Mouse (Mus musculus) heart, postnatal 0 days (tissue): ENCODE measurements around the gene Samm50. TPM values are rescaled to one million over a fixed set of nuclear protein-coding genes. Genes with fewer than 3 reads are reported as not detected.
"Not testable (repeated sequence)": the region's sequence is repeated elsewhere in the genome, so short reads cannot be mapped to it uniquely, and the experiment has no call there.

ENCODE experiments used
- ATAC-seq: fragments of 200-750 bp; cut with Nextera tagmentation; 2 replicates; pipeline ENCODE4 v1.8.0; 2017; ENCODE audit warnings: low read depth, moderate number of reproducible peaks, moderate library complexity; ENCODE audit not compliant: insufficient read depth
- DNase-seq: peaks from one replicate; pipeline ENCODE4 v3.0.0-alpha.2; 2016; ENCODE audit warnings: low spot score
- H3K27ac ChIP-seq: fragments of 300-500 bp; sonication (generic); 2 replicates; pipeline ENCODE4 v1.5.1; 2014; ENCODE audit warnings: low read depth, mild to moderate bottlenecking
- H3K27me3 ChIP-seq: fragments of 300-500 bp; sonication (generic); 2 replicates; pipeline ENCODE4 v1.6.1; 2014; ENCODE audit warnings: low read length, mixed read lengths; ENCODE audit not compliant: control insufficient read depth, insufficient read depth
- H3K36me3 ChIP-seq: fragments of 300-500 bp; sonication (generic); replicated peaks from 2 replicates; pipeline ENCODE4 v1.6.1; 2014; ENCODE audit warnings: low read length, mixed read lengths; ENCODE audit not compliant: control insufficient read depth, insufficient read depth
- H3K4me1 ChIP-seq: fragments of 300-500 bp; sonication (generic); 2 replicates; pipeline ENCODE4 v1.6.1; 2014; ENCODE audit warnings: antibody characterized with exemption; ENCODE audit not compliant: control insufficient read depth, insufficient read depth
- H3K4me2 ChIP-seq: fragments of 300-500 bp; sonication (generic); 2 replicates; pipeline ENCODE4 v1.6.1; 2014; ENCODE audit warnings: low read depth, mild to moderate bottlenecking, low read length, moderate library complexity
- H3K4me3 ChIP-seq: fragments of 300-500 bp; sonication (generic); 2 replicates; pipeline ENCODE4 v1.5.1; 2014; ENCODE audit warnings: low read depth, low read length
- H3K9ac ChIP-seq: fragments of 300-500 bp; sonication (generic); replicated peaks from 2 replicates; pipeline ENCODE4 v1.6.1; 2014; ENCODE audit warnings: low read depth, low read length, mixed read lengths
- H3K9me3 ChIP-seq: fragments of 300-500 bp; sonication (generic); replicated peaks from 2 replicates; pipeline ENCODE4 v1.6.1; 2016; ENCODE audit warnings: low read length; ENCODE audit not compliant: control insufficient read depth
- CTCF ChIP-seq: IDR thresholded peaks from 2 replicates; pipeline ENCODE4 v1.5.1; 2016; ENCODE audit warnings: antibody characterized with exemption, control low read depth, low read depth
- EP300 ChIP-seq: IDR thresholded peaks from 2 replicates; pipeline ENCODE4 v1.6.1; 2016; ENCODE audit warnings: antibody characterized with exemption, low read depth
- WGBS: fragments of 180-500 bp; shearing (Covaris S2); extraction: QIAGEN DNeasy Blood & Tissue Kit; methylation state at CpG from one replicate; pipeline ENCODE4 v1.1.7; 2014; 5-methylcytosine and 5-hydroxymethylcytosine counted together
- polyA plus RNA-seq: library from polyadenylated mRNA; unstranded; fragments of >200 nt; fragmentation: Nextera tagmentation; extraction: Ambion mirVana; gene quantifications from 2 replicates; pipeline ENCODE4 v1.2.1, GENCODE M21; 2015
- total RNA-seq: library from RNA; depleted of rRNA; stranded (reverse); fragments of >200 nt; gene quantifications from 2 replicates; pipeline ENCODE4 v1.2.3, GENCODE M21; 2014; ENCODE audit warnings: low replicate concordance; rRNA removed

The Samm50 gene
- total RNA-seq = 34.1 and 42.4 TPM in 2 replicates
- polyA plus RNA-seq = 201 and 207 TPM in 2 replicates

GRCm38 (mm10) chr15:84192058-84192791, at the start of gene Samm50:
Samm50 (plus strand) TSS chr15:84192241.
- WGBS = 4% methylated on average over 48 of the region's 48 CpGs
- peak; percentile 99 for ATAC-seq
- peaks cover 17% of the 10 kb centered on the region for H3K36me3 ChIP-seq

GRCm38 (mm10) chr15:84156158-84156557, 35.9 kb upstream of the Samm50 start:
- WGBS = 63% methylated on average over 2 of the region's 2 CpGs
- no peak overlapping the region for H3K4me2 ChIP-seq
- no peaks in the 10 kb centered on the region for H3K9me3 ChIP-seq
- no peak overlapping the region for H3K27ac ChIP-seq
- no peaks in the 10 kb centered on the region for H3K27me3 ChIP-seq
- no peaks in the 10 kb centered on the region for H3K36me3 ChIP-seq
- TF ChIP-seq EP300 = no peak
- no peak for TF ChIP-seq CTCF
- H3K4me1 ChIP-seq = no peaks in the 10 kb centered on the region
- H3K9ac ChIP-seq = no peak overlapping the region
- ATAC-seq = no peak
- no peak for DNase-seq
- H3K4me3 ChIP-seq = no peak overlapping the region

More at GRCm38 (mm10) chr15:84192058-84192791, at the start of gene Samm50:
- DNase-seq = peak; percentile 95
- H3K9me3 ChIP-seq = no peaks in the 10 kb centered on the region
- H3K4me1 ChIP-seq = peaks cover 7% of the 10 kb centered on the region
- peak within 1 kb of the TSS; percentile 75 for H3K9ac ChIP-seq
- peak within 1 kb of the TSS; percentile 75 for H3K4me2 ChIP-seq
- no peaks in the 10 kb centered on the region for H3K27me3 ChIP-seq
- peak within 1 kb of the TSS; percentile 83 for H3K4me3 ChIP-seq
- TF ChIP-seq EP300 = no peak
- peak; percentile 26 for TF ChIP-seq CTCF
- peak within 1 kb of the TSS; percentile 96 for H3K27ac ChIP-seq

GRCm38 (mm10) chr15:84157530-84157929, 34.5 kb upstream of the Samm50 start:
- WGBS = 84% methylated on average over 6 of the region's 6 CpGs
- not testable (repeated sequence) for H3K4me3 ChIP-seq, DNase-seq, H3K9me3 ChIP-seq, H3K4me1 ChIP-seq, H3K27ac ChIP-seq, H3K36me3 ChIP-seq, H3K9ac ChIP-seq, H3K4me2 ChIP-seq, H3K27me3 ChIP-seq, ATAC-seq

- Histone ChIP-seq H3K36me3 (no peaks in the 10 kb centered on the region), H3K4me1 (no peaks in the 10 kb centered on the region), H3K27me3 (no peaks in the 10 kb centered on the region), H3K9me3 (no peaks in the 10 kb centered on the region), H3K9ac (no peak overlapping the region), H3K4me3 (no peak overlapping the region), H3K27ac (no peak overlapping the region), H3K4me2 (no peak overlapping the region)
- TF ChIP-seq EP300 = no peak
- no peak for TF ChIP-seq CTCF
- 78% methylated on average over 6 of the region's 6 CpGs for WGBS
- ATAC-seq (no peak), DNase-seq (no peak)
Measured at GRCm38 (mm10) chr15:84161871-84162270, 30.2 kb upstream of the Samm50 start.

GRCm38 (mm10) chr15:84166818-84167217, 25.2 kb upstream of the Samm50 start:
- Histone ChIP-seq H3K4me1 (peaks cover 7% of the 10 kb centered on the region), H3K27ac (no peak overlapping the region), H3K9ac (no peak overlapping the region), H3K4me3 (no peak overlapping the region), H3K27me3 (peaks cover 15% of the 10 kb centered on the region), H3K9me3 (no peaks in the 10 kb centered on the region), H3K4me2 (no peak overlapping the region), H3K36me3 (no peaks in the 10 kb centered on the region)
- WGBS = 70% methylated on average over 6 of the region's 6 CpGs
- DNase-seq (no peak), ATAC-seq (no peak)
- no peak for TF ChIP-seq EP300
- no peak for TF ChIP-seq CTCF

- under 1% methylated on average over 28 of the region's 28 CpGs for WGBS
- ATAC-seq (peak; percentile 100), DNase-seq (peak; percentile 92)
- no peak within 1 kb of the TSS for H3K9ac ChIP-seq
- TF ChIP-seq CTCF (peak; percentile 45), EP300 (no peak)
- peak within 1 kb of the TSS; percentile 44 for H3K4me3 ChIP-seq
- H3K27ac ChIP-seq = no peak within 1 kb of the TSS
- peaks cover 15% of the 10 kb centered on the region for H3K27me3 ChIP-seq
- peak within 1 kb of the TSS; percentile 85 for H3K4me2 ChIP-seq
- no peaks in the 10 kb centered on the region for H3K9me3 ChIP-seq
- peaks cover 7% of the 10 kb centered on the region for H3K4me1 ChIP-seq
- H3K36me3 ChIP-seq = no peaks in the 10 kb centered on the region
Measured at GRCm38 (mm10) chr15:84167600-84167999, 24.4 kb upstream of the Samm50 start, which contains the start of gene Pnpla3. Pnpla3 (plus strand) TSS chr15:84167837.
